Mouse (Mus musculus) kidney, adult 2 months (tissue): Measurements from ENCODE around the gene Grid2ip.

Source experiments
- CTCF ChIP-seq: fragments of 200-500 bp; conservative IDR thresholded peaks from 2 replicates; pipeline ENCODE4 v1.5.1; 2011; ENCODE audit warnings: low read depth, mild to moderate bottlenecking, control low read depth, low read length, moderate library complexity, mixed read lengths; ENCODE audit not compliant: insufficient read depth, insufficient read length
- POLR2A ChIP-seq: fragments of 200-500 bp; IDR thresholded peaks from one replicate; pipeline ENCODE4 v1.6.1; 2011; ENCODE audit warnings: low read depth, low read length, control low read depth

DNA sequence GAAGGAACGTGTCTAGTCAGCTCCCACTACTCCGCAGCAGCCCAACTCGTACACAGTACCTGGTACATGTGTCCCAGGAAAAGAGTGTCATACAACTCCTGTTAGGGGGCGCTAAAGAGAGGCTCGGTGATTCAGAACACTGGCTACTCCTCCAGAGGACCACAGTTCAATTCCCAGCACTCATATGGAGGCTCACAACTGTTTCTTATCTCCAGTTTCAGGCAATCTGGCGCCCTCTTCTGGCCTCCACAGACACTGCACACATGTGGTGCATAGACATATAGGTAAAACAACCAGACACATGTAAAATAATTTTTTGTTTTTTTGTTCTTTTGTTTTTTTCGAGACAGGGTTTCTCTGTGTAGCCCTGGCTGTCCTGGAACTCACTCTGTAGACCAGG is 37.0 kb downstream of the Grid2ip start:
- 0 out of 2 replicates have a peak, but pooled peaks have one; percentile 14 for TF ChIP-seq CTCF
- TF ChIP-seq POLR2A = no peak
